Mouse (Mus musculus) frontal cortex, adult 2 months (tissue): ENCODE measurements around the gene Otud7a. TPM values are rescaled to one million over a fixed set of nuclear protein-coding genes. Genes with fewer than 3 reads are reported as not detected.
"Not testable (repeated sequence)": the region's sequence is repeated elsewhere in the genome, so short reads cannot be mapped to it uniquely, and the experiment has no call there.

Source experiments
- DNase-seq, 2 experiments: peaks; one replicate each; pipeline ENCODE4 v3.0.0; 2022; ENCODE audit warnings: low spot score in 1 of 2; ENCODE audit errors: extremely low spot score in 1 of 2
- polyA plus RNA-seq: library from polyadenylated mRNA; depleted of rRNA; stranded (reverse); fragments of >200 nt; gene quantifications from 2 replicates; pipeline ENCODE4 v1.2.3, GENCODE M21; 2012

Gene Otud7a
- polyA plus RNA-seq, 1 experiment: 65.9 TPM

DNA sequence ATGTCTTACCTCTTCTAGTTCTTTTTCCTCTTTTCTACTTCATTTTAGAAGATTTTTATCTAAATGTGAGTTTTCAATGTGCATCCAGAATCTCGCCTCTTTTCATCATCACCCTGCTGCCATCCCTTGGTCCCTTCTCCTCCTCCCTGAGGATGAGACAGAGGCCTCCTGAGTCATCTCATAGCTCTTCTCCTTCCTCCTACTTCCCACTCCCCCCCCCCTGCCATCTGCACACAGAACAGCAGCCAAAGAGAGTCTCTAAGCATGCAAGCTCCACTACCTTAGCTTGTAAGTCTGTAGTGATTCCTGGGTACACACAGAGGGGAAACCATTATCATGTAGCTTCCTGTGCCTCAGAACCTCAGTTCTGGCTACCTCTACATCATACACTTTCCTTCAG lies 109.9 kb downstream of the Otud7a start:
- DNase-seq: peak; percentile 35 to 60

GRCm38 (mm10) chr7:63556324-63556723 lies 111.8 kb downstream of the Otud7a start:
- peak in 1 of 2 experiments; percentile 40 for DNase-seq

DNA sequence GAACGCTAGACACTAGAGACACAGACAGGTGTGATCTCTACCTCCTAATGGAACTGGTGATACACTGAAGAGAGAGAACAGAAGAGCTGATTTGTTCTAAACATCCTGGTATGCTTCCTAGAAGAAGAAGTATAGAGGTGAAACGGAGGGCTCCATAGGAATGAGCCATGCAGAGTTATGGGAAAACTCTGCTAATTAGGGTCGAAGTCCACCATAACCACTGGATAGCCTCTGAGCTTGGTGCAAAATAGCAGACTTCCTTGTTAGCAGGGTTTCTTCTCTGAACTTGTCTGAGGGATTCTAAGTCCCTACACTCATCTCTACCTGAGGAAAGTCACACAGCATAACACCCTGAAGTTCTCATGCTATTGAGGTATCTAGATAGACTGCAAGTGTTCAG lies 114.4 kb downstream of the Otud7a start:
- DNase-seq: no peak

DNA sequence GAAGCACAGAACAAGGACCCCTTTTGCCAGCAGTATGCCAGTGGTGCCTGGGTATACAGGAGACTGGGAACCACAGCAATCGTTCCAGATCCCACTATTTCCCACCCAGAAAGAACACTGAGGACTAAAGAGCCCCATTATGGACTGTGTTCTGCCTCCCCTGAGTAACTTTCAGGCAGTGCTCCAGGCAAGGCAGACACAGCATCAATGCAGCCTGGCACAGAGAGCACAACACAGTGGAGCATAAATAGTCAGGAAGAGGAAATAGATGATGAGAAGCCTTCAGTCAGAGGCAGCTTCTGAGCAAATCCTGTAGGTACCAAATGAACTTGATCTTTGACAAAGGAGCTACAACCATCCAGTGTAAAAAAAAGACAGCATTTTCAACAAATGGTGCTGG lies 115.1 kb downstream of the Otud7a start:
- DNase-seq: no peak

GRCm38 (mm10) chr7:63583310-63583709 lies 138.8 kb downstream of the Otud7a start:
- no peak for DNase-seq

DNA sequence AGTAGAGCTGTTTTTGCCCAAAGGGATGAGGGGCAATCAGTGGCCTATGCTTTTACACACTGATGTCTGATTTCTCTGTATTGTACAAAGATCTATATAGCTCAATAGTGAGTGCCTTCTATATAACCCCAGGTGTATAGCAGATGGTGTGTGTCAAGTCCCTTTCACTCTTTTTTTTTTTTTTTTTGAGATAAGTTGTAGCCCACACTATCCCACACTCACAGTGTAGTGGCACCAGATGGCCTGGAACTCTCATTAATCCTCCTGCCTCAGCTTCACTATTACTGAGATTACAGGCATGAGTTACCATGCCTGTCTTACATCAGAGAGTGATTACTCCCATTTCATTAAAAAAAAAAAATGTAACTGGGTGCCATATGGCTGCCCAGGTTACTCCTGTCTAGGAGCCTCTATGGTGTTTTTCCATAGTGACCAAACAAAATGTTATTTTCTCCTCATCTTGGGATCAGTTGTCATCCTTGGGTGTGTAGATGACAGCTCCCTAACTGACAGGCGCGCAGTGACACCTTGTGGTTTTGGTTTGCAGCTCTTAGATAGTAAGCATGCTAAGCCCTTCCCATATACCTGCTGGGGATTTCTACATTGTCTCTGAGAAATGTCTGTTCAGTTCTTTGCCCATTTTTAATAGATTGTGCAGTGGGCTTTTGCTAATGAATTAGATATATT lies 141.8 kb downstream of the Otud7a start:
- peak in 1 of 2 experiments; percentile 46 for DNase-seq

DNA sequence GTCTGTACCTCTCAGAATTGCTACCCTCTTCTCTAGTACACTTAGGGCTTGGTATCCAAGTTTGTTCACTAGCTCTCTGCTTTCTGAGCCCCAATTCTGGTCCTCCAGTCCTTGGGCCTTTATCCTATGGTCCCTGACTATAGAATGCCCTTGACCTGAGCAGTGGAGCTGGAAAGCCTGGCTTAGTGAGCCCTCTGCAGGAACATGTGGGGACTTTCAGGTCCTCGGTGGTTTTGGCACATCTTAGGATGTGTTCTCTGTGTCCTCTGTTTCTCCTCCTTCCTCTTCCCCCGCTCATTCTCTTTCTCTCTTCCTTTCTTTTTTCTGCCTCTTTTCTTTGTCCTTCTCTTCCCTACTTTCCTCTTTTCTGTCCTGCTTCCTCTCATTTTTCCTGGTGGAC lies 145.8 kb downstream of the Otud7a start:
- no peak for DNase-seq

- no peak for DNase-seq
Observed at GRCm38 (mm10) chr7:63591322-63591721, 146.8 kb downstream of the Otud7a start.

GRCm38 (mm10) chr7:63592061-63592460 lies 147.5 kb downstream of the Otud7a start:
- DNase-seq: no peak

DNA sequence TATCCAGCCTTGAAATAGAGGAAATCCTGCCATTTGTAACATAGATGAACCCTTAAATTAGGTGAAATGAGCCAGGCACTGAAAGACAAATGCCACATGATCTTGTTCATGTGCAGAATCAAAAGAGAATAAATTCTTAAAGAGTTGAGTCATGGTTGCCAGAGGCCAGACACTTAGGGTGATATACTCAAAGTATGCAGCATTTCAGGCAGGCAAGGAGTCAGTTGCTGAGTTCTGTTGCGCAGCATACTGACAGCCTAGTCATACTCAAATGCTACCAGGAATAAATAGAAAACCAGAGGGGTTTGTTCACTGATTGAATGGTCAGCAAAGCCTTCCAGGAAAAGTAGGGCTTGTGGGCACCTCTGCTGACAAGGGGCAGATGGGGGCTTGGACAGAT lies 160.3 kb downstream of the Otud7a start:
- DNase-seq: no peak

GRCm38 (mm10) chr7:63617018-63617417 lies 172.5 kb downstream of the Otud7a start:
- DNase-seq: peak in 1 of 2 experiments; percentile 16

DNA sequence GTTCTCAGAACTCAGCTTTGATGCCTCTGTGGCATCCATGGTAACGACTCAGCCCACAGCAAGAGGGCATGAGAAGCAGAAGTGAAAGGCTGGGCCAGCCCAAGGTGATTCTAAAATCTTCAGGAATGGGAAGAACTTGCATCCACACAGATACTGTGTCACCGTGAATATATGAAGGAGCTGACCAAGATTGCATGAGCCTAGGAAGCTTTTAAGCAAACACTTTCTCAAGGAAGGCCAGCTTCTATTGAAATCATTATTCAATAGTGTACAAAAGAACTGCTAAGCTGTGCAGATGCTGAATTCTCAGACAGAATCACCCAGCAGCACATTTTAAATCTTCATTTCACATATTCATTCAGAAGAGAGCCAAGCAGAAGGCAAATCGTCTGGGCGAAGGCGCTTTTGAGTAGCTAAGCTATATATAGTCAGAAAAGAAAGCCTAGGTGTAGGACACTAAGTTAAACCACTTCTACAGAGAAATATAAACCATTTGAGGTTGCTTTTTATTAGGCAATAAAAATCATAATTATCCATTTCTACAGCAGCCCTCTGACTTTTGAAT lies 176.3 kb downstream of the Otud7a start:
- peak in 1 of 2 experiments; percentile 55 for DNase-seq

- DNase-seq: peak in 1 of 2 experiments; percentile 37
Observed at GRCm38 (mm10) chr7:63637651-63638050, 193.1 kb downstream of the Otud7a start.

GRCm38 (mm10) chr7:63644002-63644401 lies 199.5 kb downstream of the Otud7a start:
- DNase-seq: no peak

GRCm38 (mm10) chr7:63647136-63647535 lies 202.6 kb downstream of the Otud7a start:
- no peak for DNase-seq

- DNase-seq: no peak
Observed at GRCm38 (mm10) chr7:63660261-63660660, 215.7 kb downstream of the Otud7a start.

GRCm38 (mm10) chr7:63662757-63663156 lies 218.2 kb downstream of the Otud7a start:
- DNase-seq: no peak

GRCm38 (mm10) chr7:63665496-63665895 lies 220.9 kb downstream of the Otud7a start:
- peak in 1 of 2 experiments; percentile 58 for DNase-seq

GRCm38 (mm10) chr7:63667986-63668741 lies 223.6 kb downstream of the Otud7a start:
- DNase-seq: peak in 1 of 2 experiments; percentile 60

DNA sequence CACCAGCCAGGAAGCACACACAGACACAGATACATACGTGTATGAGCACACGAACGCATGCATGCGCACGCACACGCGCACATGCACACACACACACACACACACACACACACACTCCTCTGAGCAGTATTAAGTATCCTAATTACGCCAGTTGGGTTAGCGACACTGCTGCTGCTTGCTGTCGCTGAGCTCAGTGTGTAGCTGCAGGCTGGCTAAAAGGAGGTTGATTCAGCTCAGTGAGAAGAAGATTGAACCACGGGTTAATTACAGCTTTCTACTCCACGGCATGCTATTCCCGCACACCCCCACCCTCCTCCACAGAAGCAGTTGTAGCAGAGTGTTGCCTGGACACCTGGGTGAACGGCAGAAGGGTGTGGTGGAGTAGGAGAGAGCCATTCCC lies 224.4 kb downstream of the Otud7a start:
- DNase-seq: peak in 1 of 2 experiments; percentile 66

GRCm38 (mm10) chr7:63670911-63671310 lies 226.4 kb downstream of the Otud7a start:
- not testable (repeated sequence) for DNase-seq

GRCm38 (mm10) chr7:63671904-63672303 lies 227.4 kb downstream of the Otud7a start:
- DNase-seq: peak; percentile 88 to 97
